Comparison of ENCODE assay signal across 7 mouse cellular contexts in the genomic region with DNA sequence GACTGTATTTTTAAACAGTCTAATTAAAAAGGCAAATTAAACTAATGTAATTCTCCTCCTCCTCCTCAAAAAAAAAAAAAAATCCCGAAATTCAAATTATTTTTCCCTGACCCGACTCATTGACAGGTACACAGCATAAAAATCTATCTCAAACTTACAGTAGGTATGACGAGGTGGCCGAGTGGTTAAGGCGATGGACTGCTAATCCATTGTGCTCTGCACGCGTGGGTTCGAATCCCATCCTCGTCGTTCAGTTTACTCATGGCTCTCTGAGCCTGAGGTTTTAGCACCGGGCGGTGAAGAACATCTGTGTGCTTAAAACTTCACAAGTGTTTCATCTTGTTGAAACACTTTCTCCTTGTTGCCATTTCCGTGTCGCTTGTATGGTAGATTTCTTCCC. TPM values are rescaled to one million over a fixed set of nuclear protein-coding genes. Genes with fewer than 3 reads are reported as not detected.
DNase-seq lines count a peak whose midpoint lies in the region; ATAC-seq lines count a peak whose summit lies in the region.

No protein-coding gene starts in this region.

- intact Hi-C loops in left cerebral cortex, postnatal 14 days (cut with DNase I) = no loop called here

- peak; percentile 41 for ATAC-seq in inflammation-experienced regulatory T-cells, adult 6 months
- peak; percentile 39 for ATAC-seq in megakaryocyte-erythroid progenitor cell, adult 5-6 weeks (replicated peaks; ENCODE audit: low FRiP score, low TSS enrichment, poor library complexity, severe bottlenecking)

- DNase-seq in NIH3T3 (ENCODE audit: low read depth) = peak; percentile 84
- peak; percentile 81 for DNase-seq in cerebellum, adult 9-10 months
- peak; percentile 66 for DNase-seq in gastrocnemius, postnatal 25 days
- peak; percentile 66 to 86 for DNase-seq in left cerebral cortex, postnatal 14 days (ENCODE audit: low spot score in 2 of 2)
- peak; percentile 76 to 88 for DNase-seq in spleen, postnatal 10 days (ENCODE audit: low spot score in 2 of 2)

RNA-seq across cellular contexts. Expression of gene Hist1h4h, which starts 9.1 kb away (rescaled TPM):
- 100 to 1,000 TPM; 156 to 160 TPM for total RNA-seq in gastrocnemius, postnatal 25 days (2021)
- 1 to 10 TPM; 3.9 to 8.3 (median 7.0) TPM for polyA plus RNA-seq in inflammation-experienced regulatory T-cells, adult 6 months (2017; shearing (Covaris generic))
- 100 to 1,000 TPM; 264 to 291 TPM for total RNA-seq in left cerebral cortex, postnatal 14 days (2021)
- total RNA-seq in megakaryocyte-erythroid progenitor cell, adult 5-6 weeks (2014; fragmentation: Nextera tagmentation) = 115 and 209 TPM in 2 replicates
- total RNA-seq in megakaryocyte-erythroid progenitor cell, adult 5-6 weeks (2017) = 683 and 1,187 TPM in 2 replicates

RNA-seq across cellular contexts. Expression of gene Hist1h2af, which starts 12.0 kb away (rescaled TPM):
- total RNA-seq in gastrocnemius, postnatal 25 days (2021) = 10 to 100 TPM in 1 of 2 experiments, 1 to 10 TPM in 1; 9.5 to 14.9 TPM
- not detected for polyA plus RNA-seq in inflammation-experienced regulatory T-cells, adult 6 months (2017; shearing (Covaris generic))
- 10 to 100 TPM in 1 of 2 experiments, 1 to 10 TPM in 1; 4.3 to 21.5 TPM for total RNA-seq in left cerebral cortex, postnatal 14 days (2021)
- 41.1 and 66.5 TPM in 2 replicates for total RNA-seq in megakaryocyte-erythroid progenitor cell, adult 5-6 weeks (2014; fragmentation: Nextera tagmentation)
- 1,297 and 1,759 TPM in 2 replicates for total RNA-seq in megakaryocyte-erythroid progenitor cell, adult 5-6 weeks (2017)

RNA-seq across cellular contexts. Expression of gene Hist1h3g, which starts 13.5 kb away (rescaled TPM):
- 1 to 10 TPM; 2.0 to 3.9 TPM for total RNA-seq in gastrocnemius, postnatal 25 days (2021)
- 1 to 10 TPM in 1 of 3 experiments, not detected in 2; 1.5 TPM for polyA plus RNA-seq in inflammation-experienced regulatory T-cells, adult 6 months (2017; shearing (Covaris generic))
- total RNA-seq in left cerebral cortex, postnatal 14 days (2021) = 1 to 10 TPM; 5.8 to 6.2 TPM
- total RNA-seq in megakaryocyte-erythroid progenitor cell, adult 5-6 weeks (2014; fragmentation: Nextera tagmentation) = 189 and 293 TPM in 2 replicates
- 189 and 625 TPM in 2 replicates for total RNA-seq in megakaryocyte-erythroid progenitor cell, adult 5-6 weeks (2017)

RNA-seq across cellular contexts. Expression of gene Hist1h2bh, which starts 21.5 kb away (rescaled TPM):
- total RNA-seq in gastrocnemius, postnatal 25 days (2021) = 1 to 10 TPM in 1 of 2 experiments, under 1 TPM in 1; 0.90 to 1.7 TPM
- under 1 TPM in 2 of 3 experiments, not detected in 1; 0.38 to 0.89 TPM for polyA plus RNA-seq in inflammation-experienced regulatory T-cells, adult 6 months (2017; shearing (Covaris generic))
- total RNA-seq in left cerebral cortex, postnatal 14 days (2021) = under 1 TPM; 0.91 to 0.92 TPM
- 31.9 and 110 TPM in 2 replicates for total RNA-seq in megakaryocyte-erythroid progenitor cell, adult 5-6 weeks (2014; fragmentation: Nextera tagmentation)
- 85.7 and 165 TPM in 2 replicates for total RNA-seq in megakaryocyte-erythroid progenitor cell, adult 5-6 weeks (2017)

RNA-seq across cellular contexts. Expression of gene Hist1h3f, which starts 22.1 kb away (rescaled TPM):
- total RNA-seq in gastrocnemius, postnatal 25 days (2021) = 1 to 10 TPM; 5.0 to 6.6 TPM
- polyA plus RNA-seq in inflammation-experienced regulatory T-cells, adult 6 months (2017; shearing (Covaris generic)) = 1 to 10 TPM in 1 of 3 experiments, under 1 TPM in 2; 0.73 to 1.5 (median 0.74) TPM
- total RNA-seq in left cerebral cortex, postnatal 14 days (2021) = 10 to 100 TPM; 18.7 to 21.0 TPM
- total RNA-seq in megakaryocyte-erythroid progenitor cell, adult 5-6 weeks (2014; fragmentation: Nextera tagmentation) = 31.6 and 53.6 TPM in 2 replicates
- 69.9 and 132 TPM in 2 replicates for total RNA-seq in megakaryocyte-erythroid progenitor cell, adult 5-6 weeks (2017)

Comparison
In these comparisons a context has a peak if more than half of its experiments do, and no peak if none do; other contexts are left out.
1. Peak in every context shown above with its lines: DNase-seq and ATAC-seq.
2. RNA of gene Hist1h3g, which starts 13.5 kb away (total RNA-seq): 189 to 625 TPM in megakaryocyte-erythroid progenitor cell, adult 5-6 weeks; 5.8 to 6.2 TPM in left cerebral cortex, postnatal 14 days and 2.0 to 3.9 TPM in gastrocnemius, postnatal 25 days; every median in the first group is over 10 times any median in the second.